Mouse (Mus musculus) lung, postnatal 0 days (tissue): Measurements from ENCODE around the gene Gm11084. TPM values are rescaled to one million over a fixed set of nuclear protein-coding genes. Genes with fewer than 3 reads are reported as not detected.

ENCODE experiments used
- ATAC-seq: fragments of 200-750 bp; cut with Nextera tagmentation; 2 replicates; pipeline ENCODE4 v1.8.0; 2017; ENCODE audit warnings: moderate library complexity
- DNase-seq: peaks from one replicate; pipeline ENCODE4 v3.0.0-alpha.2; 2016; ENCODE audit warnings: low spot score
- H3K27ac ChIP-seq: fragments of 300-500 bp; sonication (generic); 2 replicates; pipeline ENCODE4 v1.5.1; 2014; ENCODE audit warnings: antibody characterized with exemption, mild to moderate bottlenecking, low read length, mixed read lengths
- H3K27me3 ChIP-seq: fragments of 300-500 bp; sonication (generic); replicated peaks from 2 replicates; pipeline ENCODE4 v1.6.1; 2014; ENCODE audit warnings: low read length, mixed read lengths; ENCODE audit not compliant: insufficient read depth
- H3K36me3 ChIP-seq: fragments of 300-500 bp; sonication (generic); 2 replicates; pipeline ENCODE4 v1.6.1; 2014; ENCODE audit warnings: low read length, mixed read lengths; ENCODE audit not compliant: insufficient read depth
- H3K4me1 ChIP-seq: fragments of 300-500 bp; sonication (generic); 2 replicates; pipeline ENCODE4 v1.6.1; 2014; ENCODE audit warnings: antibody characterized with exemption, low read depth, low read length, mixed read lengths; ENCODE audit not compliant: insufficient read depth
- H3K4me2 ChIP-seq: fragments of 300-500 bp; sonication (generic); replicated peaks from 2 replicates; pipeline ENCODE4 v1.6.1; 2014; ENCODE audit warnings: low read depth, mild to moderate bottlenecking, low read length, moderate library complexity, mixed read lengths
- H3K4me3 ChIP-seq: fragments of 300-500 bp; sonication (generic); 2 replicates; pipeline ENCODE4 v1.5.1; 2014; ENCODE audit warnings: low read depth, low read length
- H3K9ac ChIP-seq: fragments of 300-500 bp; sonication (generic); replicated peaks from 2 replicates; pipeline ENCODE4 v1.6.1; 2014; ENCODE audit warnings: low read depth, mild to moderate bottlenecking
- H3K9me3 ChIP-seq: fragments of 300-500 bp; sonication (generic); 2 replicates; pipeline ENCODE4 v1.6.1; 2016; ENCODE audit warnings: low read length, mixed read lengths
- CTCF ChIP-seq: IDR thresholded peaks from 2 replicates; pipeline ENCODE4 v1.5.1; 2016; ENCODE audit warnings: antibody characterized with exemption, mild to moderate bottlenecking
- EP300 ChIP-seq: IDR thresholded peaks from 2 replicates; pipeline ENCODE4 v1.6.1; 2016; ENCODE audit warnings: antibody characterized with exemption, mild to moderate bottlenecking, control low read depth
- WGBS: fragments of 180-500 bp; shearing (Covaris S2); extraction: QIAGEN DNeasy Blood & Tissue Kit; methylation state at CpG from one replicate; pipeline ENCODE4 v1.1.7; 2014; 5-methylcytosine and 5-hydroxymethylcytosine counted together
- polyA plus RNA-seq: library from polyadenylated mRNA; unstranded; fragments of >200 nt; fragmentation: Nextera tagmentation; extraction: Ambion mirVana; gene quantifications from 2 replicates; pipeline ENCODE4 v1.2.1, GENCODE M21; 2015

Gm11084 gene
- polyA plus RNA-seq, 1 experiment from 2014 or later, result not detected

DNA sequence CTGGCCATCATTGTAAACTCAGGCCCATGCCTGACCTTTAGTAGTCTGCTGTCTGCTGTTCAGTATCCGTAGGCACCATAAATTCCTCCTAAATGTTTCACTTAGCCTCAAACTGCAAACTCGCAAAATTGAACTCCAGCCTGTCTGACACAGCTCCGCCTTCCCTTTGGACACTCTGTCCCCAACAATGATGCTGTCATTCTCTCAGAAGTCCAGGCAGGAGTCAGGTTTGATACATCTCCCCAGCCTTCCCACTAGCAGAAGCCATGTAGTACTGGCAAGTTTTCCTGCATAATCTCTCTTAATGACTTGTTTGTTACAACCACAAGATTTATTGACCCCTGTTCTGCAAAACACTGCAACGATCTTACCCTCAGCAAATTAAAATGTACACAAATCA is 1.7 kb downstream of the Gm11084 start:
- Histone ChIP-seq H3K4me3 (no peak overlapping the region), H3K9me3 (peaks cover 8% of the 10 kb centered on the region), H3K9ac (no peak overlapping the region), H3K27ac (no peak overlapping the region), H3K36me3 (no peaks in the 10 kb centered on the region), H3K4me1 (no peaks in the 10 kb centered on the region), H3K4me2 (no peak overlapping the region), H3K27me3 (no peaks in the 10 kb centered on the region)
- TF ChIP-seq CTCF, result no peak
- TF ChIP-seq EP300, result no peak
- ATAC-seq, result no peak
- 53% methylated on average over 4 of the region's 4 CpGs for WGBS
- no peak for DNase-seq

GRCm38 (mm10) chr2:72983211-72983610 is 3.3 kb downstream of the Gm11084 start:
- DNase-seq (no peak), ATAC-seq (no peak)
- Histone ChIP-seq H3K27me3 (no peaks in the 10 kb centered on the region), H3K4me1 (no peaks in the 10 kb centered on the region), H3K4me2 (no peak overlapping the region), H3K9ac (no peak overlapping the region), H3K36me3 (no peaks in the 10 kb centered on the region), H3K27ac (no peak overlapping the region), H3K9me3 (no peaks in the 10 kb centered on the region), H3K4me3 (no peak overlapping the region)
- WGBS, result 81% methylated on average over 3 of the region's 3 CpGs
- TF ChIP-seq CTCF, result no peak
- TF ChIP-seq EP300, result no peak

DNA sequence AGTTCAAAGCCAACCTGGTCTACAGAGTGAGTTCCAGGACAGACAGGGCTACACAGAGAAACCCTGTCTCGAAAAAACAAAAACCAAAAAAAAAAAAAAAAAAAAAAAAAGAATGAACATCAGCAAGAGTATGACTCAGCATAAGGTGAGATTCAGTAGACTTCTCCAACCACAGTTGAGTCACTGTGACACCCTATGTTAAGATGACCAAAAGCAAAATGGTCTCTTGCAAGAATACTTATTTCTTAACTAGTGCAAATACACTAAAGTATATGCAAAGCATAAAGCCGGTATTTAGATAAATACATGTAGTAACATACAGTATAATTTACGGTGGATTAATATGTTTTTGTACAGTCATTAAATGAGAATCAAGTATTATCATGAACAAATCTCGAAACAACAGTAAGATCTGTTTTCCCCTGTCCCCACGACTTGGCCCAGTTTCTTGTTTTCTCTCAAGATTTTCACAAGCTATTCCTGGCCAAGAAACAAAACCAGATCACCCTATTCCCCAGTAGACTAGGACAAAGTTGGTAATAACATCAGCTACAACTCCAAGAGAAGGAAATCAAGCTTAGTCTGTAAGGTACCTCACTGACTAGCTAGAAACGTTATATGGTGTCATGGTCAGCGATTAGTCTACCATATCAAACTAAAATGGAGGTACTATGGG is 4.3 kb downstream of the Gm11084 start:
- ATAC-seq (no peak), DNase-seq (no peak)
- no peak overlapping the region for H3K4me3 ChIP-seq
- no peaks in the 10 kb centered on the region for H3K4me1 ChIP-seq
- TF ChIP-seq EP300 (no peak), CTCF (no peak)
- H3K27me3 ChIP-seq, result no peaks in the 10 kb centered on the region
- no peaks in the 10 kb centered on the region for H3K9me3 ChIP-seq
- 89% methylated on average over 7 of the region's 7 CpGs for WGBS
- H3K36me3 ChIP-seq, result no peaks in the 10 kb centered on the region
- no peak overlapping the region for H3K4me2 ChIP-seq
- H3K27ac ChIP-seq, result no peak overlapping the region
- H3K9ac ChIP-seq, result no peak overlapping the region

DNA sequence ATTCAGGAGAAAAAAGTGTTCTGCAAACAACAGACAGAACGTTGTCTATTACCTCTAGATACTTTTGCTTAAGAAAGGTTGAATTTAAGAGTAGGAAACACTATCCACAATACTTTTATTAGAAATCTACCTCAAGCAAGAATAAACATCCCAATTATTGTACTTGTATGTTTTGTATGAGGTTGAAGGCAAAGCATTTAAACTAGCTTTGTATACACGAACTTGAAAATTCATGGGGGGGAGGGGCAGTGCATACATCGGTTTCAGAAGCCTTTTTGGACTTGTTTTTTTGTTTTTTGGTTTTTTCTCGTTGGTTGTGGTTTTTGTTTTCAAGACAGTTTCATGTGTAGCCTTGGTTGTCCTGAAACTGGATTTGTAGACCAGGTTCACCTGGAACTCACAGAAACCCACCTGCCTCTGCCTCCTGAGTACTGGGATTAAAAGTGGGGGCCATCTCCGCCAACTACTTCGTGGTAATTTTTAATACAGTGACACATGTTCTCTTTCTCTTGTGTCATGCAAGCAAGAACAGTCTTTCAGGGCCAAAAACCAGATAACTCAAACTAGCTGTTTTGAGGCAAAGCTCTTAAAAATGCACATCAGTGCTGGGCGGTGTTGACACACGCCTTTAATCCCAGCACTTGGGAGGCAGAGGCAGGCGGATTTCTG is 4.9 kb downstream of the Gm11084 start:
- no peak overlapping the region for H3K9ac ChIP-seq
- 72% methylated on average over 9 of the region's 9 CpGs for WGBS
- DNase-seq (no peak), ATAC-seq (no peak)
- peak overlapping the region; percentile 100 for H3K4me3 ChIP-seq
- H3K4me2 ChIP-seq, result peak overlapping the region; percentile 73; the same call in 1 of the 2 replicates
- no peaks in the 10 kb centered on the region for H3K36me3 ChIP-seq
- no peak for TF ChIP-seq CTCF
- TF ChIP-seq EP300, result no peak
- no peaks in the 10 kb centered on the region for H3K9me3 ChIP-seq
- H3K4me1 ChIP-seq, result 0 out of 2 replicates have a peak, but pooled peaks cover under 1% of the 10 kb centered on the region
- H3K27ac ChIP-seq, result peak overlapping the region; percentile 100; the same call in 1 of the 2 replicates
- H3K27me3 ChIP-seq, result no peaks in the 10 kb centered on the region

GRCm38 (mm10) chr2:72981075-72981420 is 5.5 kb downstream of the Gm11084 start:
- H3K4me2 ChIP-seq, result peak overlapping the region; percentile 73
- TF ChIP-seq EP300 (peak; percentile 29; the same call in 1 of the 2 replicates), CTCF (no peak)
- WGBS, result 4% methylated on average over 3 of the region's 3 CpGs
- H3K27me3 ChIP-seq, result no peaks in the 10 kb centered on the region
- H3K9ac ChIP-seq, result peak overlapping the region; percentile 100
- H3K36me3 ChIP-seq, result no peaks in the 10 kb centered on the region
- H3K27ac ChIP-seq, result peak overlapping the region; percentile 100
- H3K4me1 ChIP-seq, result peaks cover 2% of the 10 kb centered on the region; the same call in 1 of the 2 replicates
- ATAC-seq (no peak), DNase-seq (no peak)
- H3K9me3 ChIP-seq, result no peaks in the 10 kb centered on the region
- H3K4me3 ChIP-seq, result peak overlapping the region; percentile 100

- peak within 1 kb of the TSS; percentile 100 for H3K4me3 ChIP-seq
- no peaks in the 10 kb centered on the region for H3K27me3 ChIP-seq
- H3K27ac ChIP-seq, result peak within 1 kb of the TSS; percentile 100
- H3K36me3 ChIP-seq, result no peaks in the 10 kb centered on the region
- H3K9me3 ChIP-seq, result no peaks in the 10 kb centered on the region
- peak within 1 kb of the TSS; percentile 73 for H3K4me2 ChIP-seq
- DNase-seq (peak; percentile 99), ATAC-seq (peak; percentile 82)
- H3K9ac ChIP-seq, result peak within 1 kb of the TSS; percentile 100
- peaks cover 3% of the 10 kb centered on the region; the same call in 1 of the 2 replicates for H3K4me1 ChIP-seq
- TF ChIP-seq EP300 (no peak), CTCF (no peak)
- 1% methylated on average over 56 of the region's 64 CpGs for WGBS
Measured at GRCm38 (mm10) chr2:72980337-72981074, 6.0 kb downstream of the Gm11084 start, which contains the start of gene Sp3. TSS of gene Sp3 (minus strand) at chr2:72980446.
